Mouse (Mus musculus) neural tube, embryonic 15.5 days (tissue): ENCODE measurements around the gene Park7. TPM values are rescaled to one million over a fixed set of nuclear protein-coding genes. Genes with fewer than 3 reads are reported as not detected.
"Not testable (repeated sequence)": the region's sequence is repeated elsewhere in the genome, so short reads cannot be mapped to it uniquely, and the experiment has no call there.

ENCODE experiments used
- ATAC-seq: fragments of 200-750 bp; cut with Nextera tagmentation; 2 replicates; pipeline ENCODE4 v1.8.0; 2017; ENCODE audit warnings: mild to moderate bottlenecking, moderate TSS enrichment, moderate library complexity; ENCODE audit not compliant: low FRiP score
- H3K27ac ChIP-seq: fragments of 300-500 bp; sonication (generic); replicated peaks from 2 replicates; pipeline ENCODE4 v1.5.1; 2015; ENCODE audit warnings: mild to moderate bottlenecking, inconsistent platforms
- H3K27me3 ChIP-seq: fragments of 300-500 bp; sonication (generic); replicated peaks from 2 replicates; pipeline ENCODE4 v1.6.1; 2015; ENCODE audit warnings: inconsistent platforms
- H3K36me3 ChIP-seq: fragments of 300-500 bp; sonication (generic); 2 replicates; pipeline ENCODE4 v1.6.1; 2015; ENCODE audit warnings: inconsistent platforms
- H3K4me1 ChIP-seq: fragments of 300-500 bp; sonication (generic); 2 replicates; pipeline ENCODE4 v1.6.1; 2015; ENCODE audit warnings: inconsistent platforms
- H3K4me2 ChIP-seq: fragments of 300-500 bp; sonication (generic); 2 replicates; pipeline ENCODE4 v1.6.1; 2015; ENCODE audit warnings: inconsistent platforms, mild to moderate bottlenecking, moderate library complexity
- H3K4me3 ChIP-seq: fragments of 300-500 bp; sonication (generic); replicated peaks from 2 replicates; pipeline ENCODE4 v1.5.1; 2015; ENCODE audit warnings: mild to moderate bottlenecking, inconsistent platforms
- H3K9ac ChIP-seq: fragments of 300-500 bp; sonication (generic); replicated peaks from 2 replicates; pipeline ENCODE4 v1.6.1; 2015; ENCODE audit warnings: mild to moderate bottlenecking, inconsistent platforms
- H3K9me3 ChIP-seq: fragments of 300-500 bp; sonication (generic); replicated peaks from 2 replicates; pipeline ENCODE4 v1.6.1; 2016; ENCODE audit warnings: inconsistent platforms
- WGBS: fragments of 180-500 bp; shearing (Covaris S2); methylation state at CpG from one replicate; pipeline ENCODE4 v1.1.7; 2015; ENCODE audit warnings: mixed read lengths; 5-methylcytosine and 5-hydroxymethylcytosine counted together
- polyA plus RNA-seq: library from polyadenylated mRNA; unstranded; fragments of >200 nt; fragmentation: Nextera tagmentation; extraction: Ambion mirVana; gene quantifications from 2 replicates; pipeline ENCODE4 v1.2.1, GENCODE M21; 2015

Park7 gene
- polyA plus RNA-seq, 1 experiment from 2014 or later = 384 TPM

DNA sequence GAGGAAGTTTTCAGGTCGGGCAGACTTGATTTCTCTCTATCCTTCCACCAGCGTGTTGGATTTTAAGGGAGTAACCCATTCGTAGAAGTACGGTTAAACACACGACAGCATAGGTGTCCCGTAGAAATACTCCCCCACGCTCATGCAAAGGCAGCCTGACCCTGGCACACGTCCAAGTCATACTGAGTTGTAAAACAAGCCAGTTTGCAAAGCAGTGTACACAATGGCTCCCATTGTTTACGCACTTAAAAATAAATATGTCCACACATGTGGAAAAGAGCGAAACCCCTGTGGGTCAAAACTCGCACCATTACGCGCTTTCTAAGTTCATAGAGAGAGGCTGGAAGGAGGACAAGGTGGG, 24.3 kb downstream of the Park7 start:
- 53% methylated on average over 13 of the region's 13 CpGs for WGBS

DNA sequence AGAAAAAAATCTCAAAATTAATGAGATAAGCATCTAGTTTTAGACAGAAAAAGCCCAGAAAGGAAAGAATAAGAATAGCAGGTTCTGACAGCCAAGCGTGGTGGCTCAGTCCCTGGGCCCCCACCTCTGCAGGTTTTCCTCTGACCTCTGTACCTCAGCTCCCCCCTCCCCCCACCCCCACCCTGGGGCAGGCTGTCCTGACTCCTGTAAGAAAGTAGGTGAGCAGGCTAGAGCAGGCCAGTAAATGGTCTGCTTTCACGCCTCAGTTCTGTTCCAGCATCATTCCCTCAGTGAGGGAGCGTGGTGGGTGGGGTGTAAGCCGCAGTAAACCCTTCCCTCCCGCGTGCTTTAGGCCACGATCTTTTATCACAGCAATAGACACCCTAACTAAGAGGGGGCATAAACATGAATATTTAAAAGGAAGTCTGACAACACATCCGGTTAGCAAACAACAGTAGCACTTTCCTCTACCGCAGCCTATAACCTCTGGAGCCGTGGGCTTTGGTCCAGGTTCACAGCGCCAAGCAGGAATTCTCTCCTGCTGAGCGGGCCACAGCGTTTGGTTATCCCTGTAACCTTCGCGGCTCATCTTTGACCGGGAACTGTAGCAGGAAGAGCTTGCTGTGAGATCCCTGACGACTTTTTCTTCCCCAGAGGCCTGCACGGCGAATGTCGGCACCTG, 24.8 kb downstream of the Park7 start:
- Histone ChIP-seq H3K27me3 (no peaks in the 10 kb centered on the region), H3K9me3 (no peaks in the 10 kb centered on the region), H3K4me2 (peak overlapping the region; percentile 33), H3K4me1 (peaks cover 14% of the 10 kb centered on the region; the same call in 1 of the 2 replicates), H3K36me3 (no peaks in the 10 kb centered on the region), H3K4me3 (no peak overlapping the region), H3K9ac (no peak overlapping the region), H3K27ac (no peak overlapping the region)
- 31% methylated on average over 20 of the region's 20 CpGs for WGBS
- no peak for ATAC-seq

More for the DNA sequence above, 24.3 kb downstream of the Park7 start:
- Histone ChIP-seq H3K9me3 (no peaks in the 10 kb centered on the region), H3K9ac (no peak overlapping the region), H3K4me2 (peak overlapping the region; percentile 33), H3K4me1 (peaks cover 14% of the 10 kb centered on the region; the same call in 1 of the 2 replicates), H3K27me3 (no peaks in the 10 kb centered on the region), H3K27ac (no peak overlapping the region), H3K36me3 (no peaks in the 10 kb centered on the region), H3K4me3 (no peak overlapping the region)
- ATAC-seq = no peak

GRCm38 (mm10) chr4:150888492-150888891, 25.7 kb downstream of the Park7 start:
- H3K9ac ChIP-seq = no peak overlapping the region
- H3K27ac ChIP-seq = no peak overlapping the region
- H3K4me1 ChIP-seq = peaks cover 14% of the 10 kb centered on the region; the same call in 1 of the 2 replicates
- H3K27me3 ChIP-seq = no peaks in the 10 kb centered on the region
- H3K4me2 ChIP-seq = no peak overlapping the region
- no peaks in the 10 kb centered on the region for H3K9me3 ChIP-seq
- H3K36me3 ChIP-seq = no peaks in the 10 kb centered on the region
- no peak for ATAC-seq
- WGBS = 88% methylated on average over 4 of the region's 4 CpGs
- H3K4me3 ChIP-seq = no peak overlapping the region

- H3K4me1 ChIP-seq = peaks cover 14% of the 10 kb centered on the region; the same call in 1 of the 2 replicates
- H3K27ac ChIP-seq = no peak overlapping the region
- no peak overlapping the region for H3K9ac ChIP-seq
- no peaks in the 10 kb centered on the region for H3K9me3 ChIP-seq
- no peaks in the 10 kb centered on the region for H3K36me3 ChIP-seq
- H3K4me3 ChIP-seq = no peak overlapping the region
- 81% methylated on average over 5 of the region's 5 CpGs for WGBS
- no peak overlapping the region for H3K4me2 ChIP-seq
- ATAC-seq = no peak
- H3K27me3 ChIP-seq = no peaks in the 10 kb centered on the region
Observed at GRCm38 (mm10) chr4:150887903-150888302, 26.3 kb downstream of the Park7 start.

- no peak for ATAC-seq
- Histone ChIP-seq H3K4me3 (no peak overlapping the region), H3K9ac (no peak overlapping the region), H3K27me3 (no peaks in the 10 kb centered on the region), H3K9me3 (peaks cover 21% of the 10 kb centered on the region), H3K36me3 (0 out of 2 replicates have a peak, but pooled peaks cover 5% of the 10 kb centered on the region), H3K4me2 (no peak overlapping the region), H3K27ac (no peak overlapping the region), H3K4me1 (no peaks in the 10 kb centered on the region)
- WGBS = 90% methylated on average over 5 of the region's 5 CpGs
Observed at GRCm38 (mm10) chr4:150882632-150883031, 31.6 kb downstream of the Park7 start.

DNA sequence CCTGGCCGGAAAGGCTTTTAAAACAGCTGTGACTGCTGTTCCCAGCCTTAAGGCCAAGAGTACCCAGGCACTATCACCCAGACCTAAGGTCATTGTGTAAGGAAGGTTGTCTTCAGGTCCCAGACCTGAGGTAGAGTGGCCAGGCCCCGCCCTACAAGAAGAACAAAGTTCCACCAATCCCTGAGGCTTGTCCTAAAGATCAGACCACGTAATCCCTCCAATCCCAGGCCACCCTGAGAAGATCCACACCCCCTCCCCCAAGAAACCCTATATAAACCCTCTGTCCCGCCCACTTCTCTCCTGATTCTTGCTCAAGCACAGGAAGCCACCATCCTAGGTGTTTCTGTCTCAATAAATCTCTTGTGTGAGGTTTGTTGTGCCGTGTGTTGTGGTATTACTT, 33.9 kb downstream of the Park7 start:
- Histone ChIP-seq H3K9me3 (peaks cover 21% of the 10 kb centered on the region), H3K27ac (no peak overlapping the region), H3K4me1 (no peaks in the 10 kb centered on the region), H3K9ac (no peak overlapping the region), H3K4me3 (no peak overlapping the region), H3K4me2 (no peak overlapping the region), H3K36me3 (0 out of 2 replicates have a peak, but pooled peaks cover 5% of the 10 kb centered on the region), H3K27me3 (no peaks in the 10 kb centered on the region)
- WGBS = 92% methylated on average over 5 of the region's 5 CpGs
- ATAC-seq = no peak

GRCm38 (mm10) chr4:150879631-150880030, 34.6 kb downstream of the Park7 start:
- ATAC-seq = no peak
- Histone ChIP-seq H3K4me1 (no peaks in the 10 kb centered on the region), H3K36me3 (0 out of 2 replicates have a peak, but pooled peaks cover 5% of the 10 kb centered on the region), H3K4me2 (no peak overlapping the region), H3K4me3 (no peak overlapping the region), H3K9ac (no peak overlapping the region), H3K9me3 (peaks cover 21% of the 10 kb centered on the region), H3K27me3 (no peaks in the 10 kb centered on the region), H3K27ac (no peak overlapping the region)
- WGBS = 95% methylated on average over 22 of the region's 22 CpGs

DNA sequence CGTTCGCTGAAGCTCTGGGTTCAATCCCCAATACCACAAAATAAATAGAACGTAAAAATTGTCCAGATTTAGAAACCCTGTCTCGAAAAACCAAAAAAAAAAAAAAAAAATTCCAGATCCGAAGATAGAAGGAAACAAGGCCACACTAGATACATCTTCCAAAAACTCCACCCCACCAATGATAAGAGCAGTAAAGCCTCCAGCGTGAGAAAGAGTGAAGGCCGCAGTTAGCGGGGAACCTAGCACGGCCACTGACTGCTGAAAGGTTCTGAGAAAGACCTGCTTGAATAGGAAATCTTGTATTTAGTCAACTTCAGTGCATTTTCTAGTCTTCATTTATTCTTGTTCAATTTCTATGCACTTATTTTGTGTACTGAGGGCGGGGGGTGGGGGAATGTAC, 38.8 kb downstream of the Park7 start:
- no peaks in the 10 kb centered on the region for H3K27me3 ChIP-seq
- 0 out of 2 replicates have a peak, but pooled peaks cover 5% of the 10 kb centered on the region for H3K36me3 ChIP-seq
- peaks cover 21% of the 10 kb centered on the region for H3K9me3 ChIP-seq
- H3K4me3 ChIP-seq = no peak overlapping the region
- H3K9ac ChIP-seq = no peak overlapping the region
- H3K4me1 ChIP-seq = peaks cover 19% of the 10 kb centered on the region
- H3K4me2 ChIP-seq = no peak overlapping the region
- no peak for ATAC-seq
- 89% methylated on average over 10 of the region's 10 CpGs for WGBS
- H3K27ac ChIP-seq = no peak overlapping the region

DNA sequence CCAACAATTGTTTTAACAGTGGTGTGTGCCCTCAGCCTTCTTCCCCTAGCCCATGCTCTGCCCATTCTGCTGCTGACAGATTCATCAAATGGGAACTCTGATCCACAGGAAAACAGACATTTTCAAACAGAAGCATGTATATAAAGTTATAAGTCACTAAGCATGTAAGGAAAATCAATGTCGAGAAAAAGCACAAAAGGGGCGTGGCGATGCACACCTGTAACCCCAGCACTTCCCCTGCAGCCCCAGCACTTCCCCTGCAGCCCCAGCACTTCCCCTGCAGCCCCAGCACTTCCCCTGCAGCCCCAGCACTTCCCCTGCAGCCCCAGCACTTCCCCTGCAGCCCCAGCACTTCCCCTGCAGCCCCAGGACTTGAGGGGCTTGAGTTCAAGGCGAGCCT, 39.8 kb downstream of the Park7 start:
- not testable (repeated sequence) for H3K4me3 ChIP-seq, H3K27ac ChIP-seq, ATAC-seq, H3K9ac ChIP-seq, H3K36me3 ChIP-seq, H3K4me2 ChIP-seq, H3K27me3 ChIP-seq
- WGBS = 83% methylated on average over 4 of the region's 4 CpGs
- peaks cover 11% of the 10 kb centered on the region for H3K9me3 ChIP-seq
- peaks cover 19% of the 10 kb centered on the region for H3K4me1 ChIP-seq

DNA sequence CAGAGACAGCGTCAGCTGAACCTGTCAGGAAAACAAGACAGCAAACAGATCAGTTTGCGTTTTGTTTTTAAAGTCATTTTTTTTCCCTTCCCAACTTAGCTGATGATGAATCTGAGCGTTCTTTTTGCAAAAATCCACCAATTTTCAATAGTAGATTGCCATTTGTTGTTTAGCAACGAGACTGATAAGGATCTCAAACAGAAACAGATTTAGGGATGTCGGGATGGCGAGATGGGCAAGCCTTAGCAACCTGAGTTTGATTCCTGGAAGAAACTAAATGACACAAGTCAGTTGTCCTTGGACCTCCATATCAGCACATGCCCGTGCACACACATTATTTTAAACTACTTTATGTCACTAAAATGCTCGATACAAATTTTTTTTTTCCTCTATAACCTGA, 41.6 kb downstream of the Park7 start:
- H3K4me2 ChIP-seq = no peak overlapping the region
- no peak for ATAC-seq
- no peak overlapping the region for H3K9ac ChIP-seq
- H3K27ac ChIP-seq = peak overlapping the region; percentile 77; the same call in 1 of the 2 replicates
- H3K4me1 ChIP-seq = peaks cover 19% of the 10 kb centered on the region
- H3K9me3 ChIP-seq = no peaks in the 10 kb centered on the region
- H3K4me3 ChIP-seq = no peak overlapping the region
- 84% methylated on average over 8 of the region's 8 CpGs for WGBS
- H3K36me3 ChIP-seq = peaks cover 8% of the 10 kb centered on the region
- H3K27me3 ChIP-seq = no peaks in the 10 kb centered on the region

DNA sequence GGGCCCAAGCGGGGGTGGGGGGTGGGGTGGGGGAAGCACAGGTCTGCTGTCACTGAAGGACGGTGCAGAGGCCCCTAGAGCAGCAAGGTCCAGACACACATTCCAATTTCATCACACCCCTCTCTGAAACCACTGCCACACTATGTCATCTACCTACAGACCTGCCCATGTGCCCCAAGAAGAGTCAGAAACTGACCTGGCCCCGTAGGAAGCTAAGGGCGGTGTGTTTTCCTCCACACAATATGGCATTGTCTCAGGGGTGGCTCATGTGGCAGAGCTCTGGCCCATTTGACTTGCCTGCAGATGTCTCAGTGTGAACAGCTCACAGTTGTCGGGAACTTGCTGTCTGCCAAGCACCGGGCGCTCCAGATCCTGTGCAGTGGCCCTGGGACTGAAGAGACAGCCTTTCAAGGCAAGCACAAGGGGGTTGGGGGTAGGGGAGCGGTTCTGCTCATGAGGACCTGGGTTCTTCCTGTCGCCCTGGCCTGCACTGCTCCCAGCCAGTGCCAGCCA, 42.0 kb downstream of the Park7 start:
- Histone ChIP-seq H3K27me3 (no peaks in the 10 kb centered on the region), H3K36me3 (peaks cover 13% of the 10 kb centered on the region), H3K4me2 (no peak overlapping the region), H3K9ac (peak overlapping the region; percentile 7; the same call in 1 of the 2 replicates), H3K4me3 (no peak overlapping the region), H3K27ac (peak overlapping the region; percentile 77), H3K9me3 (no peaks in the 10 kb centered on the region), H3K4me1 (peaks cover 19% of the 10 kb centered on the region)
- WGBS = 44% methylated on average over 9 of the region's 9 CpGs
- peak; percentile 67 for ATAC-seq

GRCm38 (mm10) chr4:150871392-150872138, 42.7 kb downstream of the Park7 start:
- Histone ChIP-seq H3K4me2 (no peak overlapping the region), H3K9me3 (no peaks in the 10 kb centered on the region), H3K4me3 (no peak overlapping the region), H3K27me3 (no peaks in the 10 kb centered on the region), H3K27ac (peak overlapping the region; percentile 77), H3K9ac (peak overlapping the region; percentile 7; the same call in 1 of the 2 replicates), H3K4me1 (peaks cover 19% of the 10 kb centered on the region), H3K36me3 (peaks cover 19% of the 10 kb centered on the region)
- peak; percentile 85 for ATAC-seq
- 23% methylated on average over 10 of the region's 10 CpGs for WGBS
